Mouse (Mus musculus) bone marrow macrophage, adult 2 months (primary cell): ENCODE results near the gene Dnmbp.
A peak's percentile ranks its signal among the peaks of the same experiment; 100 is the strongest.

Experiments used
- CTCF ChIP-seq: IDR thresholded peaks from 2 replicates; pipeline ENCODE4 v1.5.1; 2012; ENCODE audit warnings: low read depth, mild to moderate bottlenecking, low read length, moderate library complexity
- POLR2A ChIP-seq: IDR thresholded peaks from 2 replicates; pipeline ENCODE4 v1.6.1; 2012; ENCODE audit warnings: mild to moderate bottlenecking, low read depth, low read length, borderline replicate concordance

DNA sequence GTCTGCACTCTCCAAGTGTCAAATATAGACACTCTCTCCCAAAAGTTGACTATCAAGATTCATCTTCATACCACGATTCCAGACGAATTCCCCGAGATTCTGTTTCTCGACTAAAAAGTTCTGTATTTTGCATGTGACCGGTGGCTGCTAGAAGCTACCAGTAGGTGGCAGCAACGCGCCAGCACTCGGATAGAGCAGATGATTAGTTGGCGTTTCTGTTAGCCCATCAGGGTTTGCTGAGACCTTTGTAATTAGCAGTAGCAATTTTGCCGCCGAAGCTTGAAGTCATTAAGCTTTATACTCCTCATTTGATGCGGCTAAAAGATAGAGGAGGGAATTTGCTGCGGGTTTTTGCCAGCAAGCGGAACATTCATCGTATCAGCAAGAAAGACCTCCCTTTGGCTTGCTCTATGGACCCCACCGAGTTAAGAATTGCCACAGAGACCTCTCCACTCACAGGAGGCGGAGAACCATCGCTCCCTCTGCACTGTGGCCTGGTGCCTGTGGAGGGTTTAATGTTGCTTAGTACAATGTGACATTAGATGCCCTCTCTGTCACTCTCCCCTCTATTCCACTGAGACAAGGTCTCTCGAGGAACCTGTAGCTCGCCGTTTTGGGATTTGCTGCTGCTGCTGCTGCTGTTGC lies 107.4 kb downstream of the Dnmbp start:
- no peak for TF ChIP-seq POLR2A
- TF ChIP-seq CTCF, result peak; percentile 95
